Mouse (Mus musculus): ENCODE results near the gene Rtn4r. TPM values are rescaled to one million over a fixed set of nuclear protein-coding genes. Genes with fewer than 3 reads are reported as not detected.

Rtn4r gene
- 6.7 TPM for polyA plus RNA-seq (2014; fragmentation: Illumina TruSeq; extraction: RNeasy Lipid Tissue Mini Kit (QIAGEN cat#74804); ENCODE audit: low read depth, low replicate concordance)

GRCm38 (mm10) chr16:18127241-18127861 is at the start of gene Rtn4r:
TSS of gene Rtn4r (plus strand) at chr16:18127642.

Other genes with a start within 250 kb of the Rtn4r start
- 0.45 TPM for gene Gm20518, start 236.0 kb upstream of the Rtn4r start, polyA plus RNA-seq (2014; fragmentation: Illumina TruSeq; extraction: RNeasy Lipid Tissue Mini Kit (QIAGEN cat#74804); ENCODE audit: low read depth, low replicate concordance)
- gene Tssk1, start 233.4 kb upstream of the Rtn4r start, polyA plus RNA-seq (2014; fragmentation: Illumina TruSeq; extraction: RNeasy Lipid Tissue Mini Kit (QIAGEN cat#74804); ENCODE audit: low read depth, low replicate concordance) = 0.16 TPM
- 39.0 TPM for gene Dgcr2, start 229.1 kb upstream of the Rtn4r start, polyA plus RNA-seq (2014; fragmentation: Illumina TruSeq; extraction: RNeasy Lipid Tissue Mini Kit (QIAGEN cat#74804); ENCODE audit: low read depth, low replicate concordance)
- not detected for gene Tssk2, start 229.0 kb upstream of the Rtn4r start, polyA plus RNA-seq (2014; fragmentation: Illumina TruSeq; extraction: RNeasy Lipid Tissue Mini Kit (QIAGEN cat#74804); ENCODE audit: low read depth, low replicate concordance)
- gene Ess2, start 216.3 kb upstream of the Rtn4r start, polyA plus RNA-seq (2014; fragmentation: Illumina TruSeq; extraction: RNeasy Lipid Tissue Mini Kit (QIAGEN cat#74804); ENCODE audit: low read depth, low replicate concordance) = 12.4 TPM
- not detected for gene Gsc2, start 212.6 kb upstream of the Rtn4r start, polyA plus RNA-seq (2014; fragmentation: Illumina TruSeq; extraction: RNeasy Lipid Tissue Mini Kit (QIAGEN cat#74804); ENCODE audit: low read depth, low replicate concordance)
- gene Slc25a1, start 199.4 kb upstream of the Rtn4r start, polyA plus RNA-seq (2014; fragmentation: Illumina TruSeq; extraction: RNeasy Lipid Tissue Mini Kit (QIAGEN cat#74804); ENCODE audit: low read depth, low replicate concordance) = 10.5 TPM
- not detected for gene Vpreb2, start 147.2 kb upstream of the Rtn4r start, polyA plus RNA-seq (2014; fragmentation: Illumina TruSeq; extraction: RNeasy Lipid Tissue Mini Kit (QIAGEN cat#74804); ENCODE audit: low read depth, low replicate concordance)
- 50.3 TPM for gene Dgcr6, start 74.8 kb upstream of the Rtn4r start, polyA plus RNA-seq (2014; fragmentation: Illumina TruSeq; extraction: RNeasy Lipid Tissue Mini Kit (QIAGEN cat#74804); ENCODE audit: low read depth, low replicate concordance)
- 37.1 TPM for gene Prodh, start 37.4 kb upstream of the Rtn4r start, polyA plus RNA-seq (2014; fragmentation: Illumina TruSeq; extraction: RNeasy Lipid Tissue Mini Kit (QIAGEN cat#74804); ENCODE audit: low read depth, low replicate concordance)
- gene Ccdc188, start 90.2 kb downstream of the Rtn4r start, polyA plus RNA-seq (2014; fragmentation: Illumina TruSeq; extraction: RNeasy Lipid Tissue Mini Kit (QIAGEN cat#74804); ENCODE audit: low read depth, low replicate concordance) = not detected
- gene Zdhhc8, start 107.5 kb downstream of the Rtn4r start, polyA plus RNA-seq (2014; fragmentation: Illumina TruSeq; extraction: RNeasy Lipid Tissue Mini Kit (QIAGEN cat#74804); ENCODE audit: low read depth, low replicate concordance) = 23.9 TPM
- gene Trmt2a, start 121.0 kb downstream of the Rtn4r start, polyA plus RNA-seq (2014; fragmentation: Illumina TruSeq; extraction: RNeasy Lipid Tissue Mini Kit (QIAGEN cat#74804); ENCODE audit: low read depth, low replicate concordance) = 36.1 TPM
- gene Ranbp1, start 121.1 kb downstream of the Rtn4r start, polyA plus RNA-seq (2014; fragmentation: Illumina TruSeq; extraction: RNeasy Lipid Tissue Mini Kit (QIAGEN cat#74804); ENCODE audit: low read depth, low replicate concordance) = 48.5 TPM
- not detected for gene Gm49776, start 130.7 kb downstream of the Rtn4r start, polyA plus RNA-seq (2014; fragmentation: Illumina TruSeq; extraction: RNeasy Lipid Tissue Mini Kit (QIAGEN cat#74804); ENCODE audit: low read depth, low replicate concordance)
- gene Dgcr8, start 161.6 kb downstream of the Rtn4r start, polyA plus RNA-seq (2014; fragmentation: Illumina TruSeq; extraction: RNeasy Lipid Tissue Mini Kit (QIAGEN cat#74804); ENCODE audit: low read depth, low replicate concordance) = 8.7 TPM
- gene Tango2, start 220.5 kb downstream of the Rtn4r start, polyA plus RNA-seq (2014; fragmentation: Illumina TruSeq; extraction: RNeasy Lipid Tissue Mini Kit (QIAGEN cat#74804); ENCODE audit: low read depth, low replicate concordance) = 260 TPM
- 15.8 TPM for gene Arvcf, start 220.5 kb downstream of the Rtn4r start, polyA plus RNA-seq (2014; fragmentation: Illumina TruSeq; extraction: RNeasy Lipid Tissue Mini Kit (QIAGEN cat#74804); ENCODE audit: low read depth, low replicate concordance)